8 mouse cellular contexts compared by ENCODE assay signal in genomic region chr2:120866561-120866960, GRCm38 (mm10). TPM values are rescaled to one million over a fixed set of nuclear protein-coding genes. Genes with fewer than 3 reads are reported as not detected.
A peak's percentile ranks its signal among the peaks of the same experiment; 100 is the strongest.
DNase-seq lines count a peak whose midpoint lies in the region; TF ChIP-seq lines count a peak whose summit lies in the region.

No protein-coding gene starts in this region.

- no peaks in the 10 kb centered on the region for H3K27me3 ChIP-seq in E14TG2a.4 (ENCODE audit: insufficient read depth, low read length)

- peaks cover 43% of the 10 kb centered on the region for H3K36me3 ChIP-seq in E14TG2a.4 (ENCODE audit: insufficient read depth, low read length)

- H3K9me3 ChIP-seq in E14TG2a.4 (ENCODE audit: low read length) = no peaks in the 10 kb centered on the region

- DNase-seq in cerebellum, postnatal 10 days = peak; percentile 64 to 67
- DNase-seq in cerebellum, adult 9-11 months = no peak
- DNase-seq in layer of hippocampus, postnatal 14 days (ENCODE audit: low spot score in 2 of 2) = peak; percentile 11 to 27
- DNase-seq in layer of hippocampus, adult 8-10 months (ENCODE audit: low spot score in 2 of 2) = no peak
- peak; percentile 42 for DNase-seq in embryo, embryonic 10 days (ENCODE audit: low spot score)
- peak; percentile 32 for DNase-seq in lung, postnatal 36 days
- DNase-seq in thymus, postnatal 14 days = peak; percentile 64

- peak; percentile 43 for TF ChIP-seq CTCF in E14TG2a.4 (conservative IDR thresholded peaks at IDR 0.05; ENCODE audit: low read length)

- no peak overlapping the region for H3K4me3 ChIP-seq in E14TG2a.4 (replicated peaks; ENCODE audit: low read length)

- H3K4me1 ChIP-seq in E14TG2a.4 (replicated peaks; ENCODE audit: low read depth, low read length) = no peaks in the 10 kb centered on the region

RNA-seq across cellular contexts. Expression of gene Ttbk2, which starts 16.2 kb away (rescaled TPM):
- 10 to 100 TPM; 55.3 to 59.8 TPM for total RNA-seq in layer of hippocampus, postnatal 14 days (2021)
- 10 to 100 TPM; 63.7 to 77.3 (median 72.4) TPM for total RNA-seq in layer of hippocampus, adult 8-10 months (2022)

RNA-seq across cellular contexts. Expression of gene Cdan1, which starts 16.6 kb away (rescaled TPM):
- 10 to 100 TPM; 21.3 to 25.4 TPM for total RNA-seq in layer of hippocampus, postnatal 14 days (2021)
- total RNA-seq in layer of hippocampus, adult 8-10 months (2022) = 10 to 100 TPM; 27.0 to 35.3 (median 29.6) TPM

Comparison
In these comparisons a context has a peak if more than half of its experiments do, and no peak if none do; other contexts are left out.
1. DNase-seq: peak in cerebellum, postnatal 10 days (2 of 2), layer of hippocampus, postnatal 14 days (2 of 2), embryo, embryonic 10 days (single experiment), lung, postnatal 36 days (single experiment) and thymus, postnatal 14 days (single experiment); none in cerebellum, adult 9-11 months (single experiment) and layer of hippocampus, adult 8-10 months (0 of 2).